Mouse (Mus musculus) adrenal gland, adult 18-20 months (tissue): ENCODE data around the gene Tjp1. TPM values are rescaled to one million over a fixed set of nuclear protein-coding genes. Genes with fewer than 3 reads are reported as not detected.

Source experiments
- DNase-seq, 2 experiments: peaks; one replicate each; pipeline ENCODE4 v3.0.0; 2021 to 2022; ENCODE audit warnings: low spot score in 2 of 2
- total RNA-seq, 2 experiments: library from RNA; stranded (reverse); gene quantifications; 1 replicate in 1 of 2; 2 replicates in 1 of 2; pipeline ENCODE4 v1.2.3; 2021

Gene Tjp1
- total RNA-seq, 2 experiments from 2014 or later: 62.4 to 78.5 TPM

DNA sequence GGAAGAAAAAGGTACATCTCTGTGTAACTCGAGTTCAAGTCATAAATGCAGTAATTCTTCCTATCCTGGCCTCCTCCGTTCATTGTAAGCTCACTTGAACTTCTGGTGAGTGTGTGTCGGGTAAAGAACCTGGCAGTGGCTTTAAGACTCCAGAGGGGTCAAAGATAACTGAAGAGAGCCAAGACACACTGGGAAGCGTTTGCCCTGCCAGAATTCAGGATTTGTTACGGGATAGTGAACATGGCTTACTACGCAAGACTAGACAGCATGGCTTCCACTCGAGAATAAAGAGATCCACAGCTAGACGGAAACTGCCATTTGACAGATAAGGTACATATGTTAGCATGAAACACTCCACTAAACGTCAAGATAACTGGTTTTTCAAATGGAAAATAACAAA is 37.8 kb downstream of the Tjp1 start:
- DNase-seq: no peak

DNA sequence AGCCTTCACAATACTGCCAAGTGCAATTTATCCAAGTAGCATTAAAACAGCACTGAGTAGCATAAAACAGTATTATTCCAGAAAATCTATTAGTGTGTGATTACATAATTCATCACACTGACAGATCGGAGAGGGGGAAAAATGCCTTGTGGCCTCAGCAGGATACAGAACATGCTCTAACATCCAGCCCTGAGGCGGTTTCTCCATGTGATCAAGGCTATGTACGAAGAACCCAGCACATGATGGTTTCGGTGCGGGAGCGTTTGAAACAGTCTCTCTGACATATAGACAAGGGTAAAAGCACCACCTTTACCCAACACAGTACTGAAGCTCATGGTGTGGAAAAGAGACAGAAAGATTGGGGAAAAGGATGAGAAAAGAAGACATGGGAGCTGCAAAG is 38.4 kb downstream of the Tjp1 start:
- DNase-seq: no peak

DNA sequence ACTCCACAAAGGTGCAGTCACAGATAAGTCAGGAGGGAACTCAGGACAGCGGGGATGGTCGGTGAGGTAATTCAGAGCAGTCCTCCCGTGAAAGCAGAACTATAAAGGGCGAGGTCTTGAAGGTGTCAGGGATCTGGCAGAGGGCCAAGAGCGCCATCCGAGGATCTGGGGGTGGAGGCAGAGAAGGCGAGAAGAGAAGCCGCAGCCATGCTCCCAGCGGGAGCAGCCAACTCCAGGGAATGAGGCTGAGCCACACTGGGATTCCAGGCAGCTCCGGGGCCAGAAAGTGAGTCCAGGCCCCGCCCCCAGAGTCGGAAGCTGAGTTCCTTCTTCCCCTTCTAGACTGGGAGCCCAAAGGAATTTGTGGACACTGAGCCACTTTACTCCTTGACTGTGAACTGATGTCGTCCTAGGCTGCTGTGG is 41.3 kb downstream of the Tjp1 start:
- DNase-seq: peak; percentile 29 to 39

DNA sequence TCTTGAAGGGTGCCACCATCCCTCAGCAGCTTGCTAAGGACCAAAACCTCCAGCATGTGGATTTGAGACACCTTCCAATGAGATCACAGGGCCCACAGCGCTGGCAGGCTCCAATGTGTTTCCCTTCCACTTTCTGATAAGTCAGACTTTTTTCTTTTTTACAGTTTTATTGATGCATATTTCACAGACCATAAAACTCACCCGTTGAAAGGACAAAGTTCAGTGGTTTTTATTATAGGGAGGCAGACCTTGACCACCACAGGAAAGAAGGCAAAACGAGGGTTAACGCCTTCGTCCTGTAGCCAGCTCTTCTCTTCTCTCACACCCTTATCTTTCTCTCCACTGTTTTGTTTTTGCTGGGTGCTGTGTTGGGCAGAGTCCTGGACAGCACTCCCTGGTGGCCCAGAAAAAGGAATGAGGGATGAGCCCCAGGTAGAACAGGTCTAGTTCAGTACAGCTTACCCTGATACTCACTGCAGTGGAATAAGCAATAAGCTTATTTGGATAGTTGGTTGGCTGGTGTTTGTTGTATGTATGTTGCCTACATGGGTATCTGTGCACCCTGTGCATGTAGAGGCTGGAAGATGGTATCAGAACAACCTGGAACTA is 43.3 kb downstream of the Tjp1 start:
- DNase-seq: no peak

DNA sequence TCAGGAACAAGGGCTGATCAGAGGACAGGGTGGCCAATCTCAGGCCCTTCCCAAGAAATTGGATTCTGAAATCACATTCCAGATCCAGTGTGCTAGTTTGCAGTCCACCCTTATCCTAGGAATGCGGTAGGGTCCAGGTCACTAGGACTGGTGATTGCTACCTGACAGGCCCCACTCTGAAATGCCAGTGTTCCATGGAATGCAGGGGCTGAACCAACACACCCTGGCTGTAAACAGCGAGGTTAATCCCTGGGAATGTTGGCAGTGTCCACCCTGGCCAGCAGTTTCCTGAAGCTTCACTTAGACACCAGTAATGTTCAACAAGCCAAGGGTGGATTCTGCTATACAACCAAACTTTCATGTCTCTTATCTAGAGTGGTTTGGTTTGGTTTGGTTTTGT is 45.4 kb downstream of the Tjp1 start:
- DNase-seq: no peak

DNA sequence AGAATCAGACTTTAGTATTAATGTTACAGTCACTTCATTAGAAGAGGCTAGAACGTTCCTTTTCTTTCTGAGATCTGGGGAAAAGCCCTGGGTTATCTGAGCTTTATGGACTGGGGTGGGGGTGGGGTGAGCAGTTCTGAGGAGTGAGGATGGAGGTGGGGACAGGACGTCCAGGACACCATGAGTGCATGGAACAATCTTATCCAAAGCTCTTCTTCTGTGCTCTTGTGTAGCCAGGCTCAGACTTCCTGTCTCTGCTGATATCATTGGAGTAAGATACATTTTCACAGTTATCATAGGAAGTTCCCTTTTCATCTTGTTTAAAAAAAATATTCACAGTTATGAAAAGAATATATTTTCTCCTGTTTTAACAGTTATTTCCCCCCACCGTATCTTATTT is 55.5 kb downstream of the Tjp1 start:
- no peak for DNase-seq

DNA sequence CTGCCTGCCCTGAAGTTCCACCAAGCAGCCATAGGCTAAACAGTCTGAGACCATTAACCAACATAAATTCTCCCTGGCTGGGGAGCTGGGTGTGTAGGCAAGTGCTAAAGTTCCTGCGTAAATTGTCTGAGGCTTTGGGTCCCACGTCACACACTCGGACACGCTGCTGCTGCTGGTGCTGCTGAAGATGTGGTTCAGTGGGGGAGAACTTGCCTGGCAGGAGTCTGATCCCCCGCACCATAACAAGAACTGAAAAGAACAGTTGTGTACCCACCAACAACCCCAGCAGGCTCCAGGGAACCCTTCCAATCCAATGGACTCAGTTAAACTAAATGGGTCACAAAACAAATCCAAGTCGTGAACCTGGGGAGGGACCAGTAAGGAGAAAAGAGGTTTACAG is 56.2 kb downstream of the Tjp1 start:
- no peak for DNase-seq

DNA sequence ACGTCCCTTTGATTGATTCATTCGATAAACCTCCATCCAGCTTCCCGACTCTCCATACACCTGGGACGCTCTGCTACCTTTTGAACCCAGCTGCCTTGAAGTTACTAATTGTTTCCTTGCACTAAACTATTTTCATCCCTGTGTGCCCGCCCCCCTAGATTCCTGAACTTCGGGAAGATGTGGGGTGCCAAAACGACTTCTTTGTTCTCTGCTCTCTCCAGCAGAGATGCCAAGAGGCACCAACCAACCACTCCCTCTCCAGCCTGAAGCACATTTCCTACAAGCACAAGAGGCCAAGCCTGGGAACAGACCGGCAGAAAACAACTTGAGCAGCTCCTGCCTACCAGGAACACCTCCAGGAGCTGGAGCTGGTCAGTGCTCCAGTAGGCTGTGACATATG is 57.4 kb downstream of the Tjp1 start:
- DNase-seq: no peak

DNA sequence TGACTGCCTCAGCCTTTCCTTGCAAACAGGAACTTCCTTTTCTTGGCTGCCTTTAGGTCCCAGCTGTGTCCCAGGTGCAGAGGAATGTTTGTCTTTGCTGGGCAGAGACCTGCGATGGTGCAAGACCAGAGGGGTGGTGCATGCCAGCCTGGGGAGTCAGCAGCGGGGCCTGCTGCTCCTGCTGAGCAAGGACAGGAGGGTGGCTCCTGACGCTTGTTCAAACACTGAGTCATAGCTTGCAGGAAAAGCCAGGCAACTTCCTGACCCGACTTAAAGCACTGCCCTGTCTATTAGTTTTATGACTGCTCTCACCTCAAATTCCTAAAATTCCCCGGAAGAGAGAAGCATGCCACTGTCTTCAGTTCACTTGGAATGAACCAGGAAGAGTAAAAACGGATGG is 57.9 kb downstream of the Tjp1 start:
- DNase-seq: peak in 1 of 2 experiments; percentile 28

DNA sequence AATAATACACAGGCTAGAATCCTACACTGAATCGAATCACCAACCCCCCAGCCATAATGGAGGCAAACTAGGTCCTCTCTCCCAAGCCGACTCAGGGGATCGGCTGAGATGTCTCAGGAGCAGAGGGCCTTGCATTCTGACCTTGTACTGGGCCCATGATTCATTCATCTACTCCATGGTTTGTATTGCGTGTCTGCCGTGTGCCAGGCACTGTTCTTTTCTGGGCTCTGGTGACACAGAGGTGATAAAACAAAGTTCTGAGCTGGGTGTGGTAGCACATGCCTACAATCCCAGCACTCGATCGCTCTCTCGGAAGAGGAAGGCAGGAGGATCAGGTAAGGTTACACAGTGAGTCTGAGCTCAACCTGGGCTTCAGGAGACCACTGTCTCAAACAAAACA is 59.4 kb downstream of the Tjp1 start:
- peak; percentile 26 to 32 for DNase-seq

DNA sequence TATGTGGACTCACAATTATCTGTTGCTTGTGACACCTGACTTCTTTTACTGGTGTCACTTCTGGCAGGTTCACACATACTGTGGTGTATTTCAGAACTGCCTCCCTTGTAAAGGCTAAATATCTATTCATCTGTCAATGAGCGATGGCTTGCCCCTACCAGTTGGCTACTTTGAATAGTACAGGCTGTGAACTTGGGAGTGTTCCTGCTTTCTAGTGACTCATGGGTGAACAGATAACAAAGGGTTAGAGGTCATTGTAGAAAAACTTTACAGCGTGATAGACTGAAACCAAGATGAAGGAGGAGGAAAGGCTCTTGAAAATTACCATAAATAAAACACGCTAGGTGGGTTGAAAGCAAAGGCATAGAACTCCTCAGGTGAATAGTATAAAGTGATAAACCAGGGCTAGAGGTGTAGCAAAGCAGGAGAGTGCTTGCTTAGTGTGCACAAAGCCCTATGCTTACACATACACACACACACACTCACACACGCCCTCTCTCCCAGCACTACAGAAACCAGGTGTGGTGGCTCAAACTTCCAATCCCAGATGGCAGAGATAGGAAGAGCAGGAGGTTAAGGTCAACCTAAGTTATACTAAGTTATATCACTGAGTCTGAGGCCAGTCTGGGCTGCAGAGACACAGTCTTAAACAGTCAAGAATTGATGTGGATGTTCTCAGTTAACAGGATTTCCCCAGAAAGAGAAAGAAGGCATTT is 60.1 kb downstream of the Tjp1 start:
- DNase-seq: peak in 1 of 2 experiments; percentile 15

DNA sequence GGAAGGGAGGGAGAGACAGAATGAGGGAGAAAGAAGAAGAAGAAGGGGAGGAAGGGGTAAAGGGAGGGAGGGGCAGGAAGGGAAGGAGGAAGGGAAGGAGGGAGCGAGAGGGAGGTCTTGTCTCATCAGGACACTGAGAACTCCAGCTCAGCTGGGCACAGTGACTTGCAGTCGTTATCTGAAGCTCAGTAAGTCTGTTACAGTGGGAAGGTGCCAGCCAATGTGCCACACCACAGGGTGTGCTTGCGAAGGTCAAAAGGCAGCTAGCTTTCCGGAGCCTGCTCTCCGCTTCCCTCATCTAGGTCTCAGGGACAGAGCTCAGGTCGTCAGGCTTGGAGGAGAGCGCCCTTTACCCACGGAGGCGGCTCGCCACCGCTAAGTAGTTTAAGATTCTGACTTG is 61.4 kb downstream of the Tjp1 start:
- no peak for DNase-seq

DNA sequence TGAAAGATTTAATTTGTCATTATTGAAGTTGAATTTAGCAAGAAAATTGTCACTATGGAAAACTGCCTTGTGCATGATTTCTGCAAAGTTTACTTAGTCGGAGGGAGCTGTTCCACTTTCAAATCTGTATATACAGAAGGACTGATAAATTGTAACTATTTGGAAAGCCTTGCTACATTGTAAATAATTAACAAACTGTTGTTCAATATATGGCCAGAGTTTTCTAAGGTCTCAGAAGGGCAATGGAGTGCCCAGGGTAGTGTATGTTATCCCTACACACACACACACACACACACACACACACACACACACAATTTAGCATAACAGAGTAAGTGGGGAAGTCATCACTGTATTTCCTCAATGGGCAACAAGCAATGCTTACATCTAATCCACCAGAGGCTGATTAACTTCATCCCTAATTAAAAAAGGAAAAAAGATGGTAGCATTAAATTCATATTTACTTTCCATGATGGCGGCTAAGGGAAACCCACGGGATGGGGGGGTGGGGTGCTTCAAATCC is 63.0 kb downstream of the Tjp1 start:
- DNase-seq: no peak

DNA sequence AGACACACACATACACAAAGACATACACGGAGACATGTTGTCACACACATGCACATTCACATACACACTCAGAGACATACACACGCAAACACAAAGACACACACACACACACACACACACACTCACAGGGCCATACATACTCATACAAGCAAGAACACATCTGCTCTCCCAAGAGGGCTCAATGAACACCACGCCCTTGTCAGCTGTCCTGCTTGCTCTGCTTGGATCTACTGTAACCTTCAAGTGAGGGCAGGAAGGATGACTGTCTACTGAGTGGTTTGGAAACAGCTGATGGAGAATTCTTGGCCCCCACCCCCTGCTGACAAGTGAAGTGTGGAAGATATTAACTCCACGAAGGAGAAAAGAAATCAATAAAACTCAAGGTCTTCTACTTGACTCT is 64.1 kb downstream of the Tjp1 start:
- DNase-seq: no peak

DNA sequence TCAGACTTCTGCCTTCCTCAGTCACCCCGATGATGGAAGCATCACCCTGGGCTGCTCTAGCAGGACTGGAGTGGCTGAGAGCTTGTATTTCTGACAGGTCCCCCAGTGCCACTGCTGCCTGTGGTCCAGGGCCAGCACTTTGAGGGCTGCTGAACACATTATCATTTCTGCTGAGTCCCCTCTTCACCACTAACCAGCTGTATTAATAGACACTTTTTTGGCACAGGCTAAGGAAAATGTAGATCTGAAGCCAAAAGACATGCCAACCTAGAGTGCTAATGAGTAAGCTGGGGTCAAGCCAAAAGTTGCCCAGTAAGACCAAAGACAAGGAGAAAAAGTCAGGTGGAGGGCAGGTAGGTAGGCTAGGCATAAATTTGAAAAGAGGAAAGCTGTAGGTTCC is 66.2 kb downstream of the Tjp1 start:
- no peak for DNase-seq

DNA sequence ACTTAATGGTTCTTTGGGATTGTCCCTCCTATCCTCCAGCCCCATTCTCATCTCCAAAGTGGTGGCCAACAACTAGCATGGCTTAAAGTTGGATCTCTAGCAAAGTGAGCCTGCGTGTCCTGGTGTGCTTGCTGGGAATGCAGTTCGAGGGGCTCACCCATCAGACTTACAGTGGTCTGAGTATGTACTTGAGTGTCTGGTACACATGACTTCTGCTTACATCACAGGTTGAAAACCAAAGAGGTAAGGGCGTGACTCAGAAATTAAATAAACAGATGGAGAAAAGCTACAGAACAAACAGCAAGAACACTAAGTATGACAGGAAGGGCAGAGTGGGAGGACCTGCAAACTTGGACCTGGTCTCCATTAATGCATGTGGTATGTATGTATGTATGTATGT is 67.4 kb downstream of the Tjp1 start:
- no peak for DNase-seq

DNA sequence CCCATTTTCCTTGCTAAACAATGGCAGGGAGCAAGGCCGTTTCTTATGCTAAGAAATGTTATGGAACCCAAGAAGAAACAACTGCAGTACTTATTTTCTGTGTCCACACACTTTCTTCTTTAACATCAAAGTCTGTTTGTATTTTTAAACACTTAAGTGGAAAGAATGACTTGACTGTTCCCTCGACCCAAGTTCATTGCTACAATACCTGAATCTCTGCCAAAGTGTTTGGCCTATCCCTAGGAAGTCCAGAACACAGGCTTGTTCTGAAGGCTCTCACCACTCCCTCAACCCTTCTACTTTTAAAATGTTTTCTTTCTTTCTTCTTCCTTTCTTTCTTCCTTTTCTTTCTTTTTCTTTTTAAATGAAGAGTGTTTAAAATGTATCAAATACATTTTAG is 71.5 kb downstream of the Tjp1 start:
- no peak for DNase-seq

DNA sequence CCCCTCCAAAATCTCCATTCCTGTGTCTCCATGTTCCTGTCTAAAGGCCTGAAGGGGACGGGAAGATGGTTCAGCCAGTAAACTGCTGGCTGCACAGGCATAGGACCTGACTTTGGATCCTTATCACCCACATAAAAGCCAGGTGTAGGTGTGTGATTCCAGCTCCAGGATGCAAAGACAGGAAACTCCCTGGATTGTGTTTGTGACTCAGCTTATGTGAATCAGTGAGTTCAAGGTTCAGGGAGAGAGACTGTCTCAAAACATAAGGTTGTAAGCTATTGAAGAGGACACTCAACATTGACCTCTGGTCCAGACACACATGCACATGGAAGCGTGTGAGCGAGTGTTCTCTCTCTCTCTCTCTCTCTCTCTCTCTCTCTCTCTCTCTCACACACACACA is 72.4 kb downstream of the Tjp1 start:
- DNase-seq: no peak

DNA sequence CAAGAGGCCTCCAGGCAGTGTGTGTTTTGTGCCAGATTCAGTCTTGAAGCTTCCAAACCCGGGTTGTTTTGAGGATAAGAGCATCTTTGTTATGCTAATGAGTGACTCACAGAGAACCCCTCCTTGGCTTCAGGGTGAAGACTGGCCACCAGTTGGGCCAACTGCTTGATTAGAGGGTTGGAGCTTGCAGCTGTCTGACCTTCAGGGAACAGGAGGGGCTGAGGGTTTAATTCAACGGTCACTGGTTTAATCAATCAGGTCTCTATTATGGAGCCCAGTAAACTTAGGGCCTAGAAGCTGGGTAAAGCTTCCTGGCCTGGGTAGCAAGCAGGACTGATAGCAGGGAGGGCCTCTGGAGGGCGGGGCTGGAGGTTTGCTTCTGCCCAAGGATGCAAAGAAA is 73.3 kb downstream of the Tjp1 start:
- DNase-seq: no peak

DNA sequence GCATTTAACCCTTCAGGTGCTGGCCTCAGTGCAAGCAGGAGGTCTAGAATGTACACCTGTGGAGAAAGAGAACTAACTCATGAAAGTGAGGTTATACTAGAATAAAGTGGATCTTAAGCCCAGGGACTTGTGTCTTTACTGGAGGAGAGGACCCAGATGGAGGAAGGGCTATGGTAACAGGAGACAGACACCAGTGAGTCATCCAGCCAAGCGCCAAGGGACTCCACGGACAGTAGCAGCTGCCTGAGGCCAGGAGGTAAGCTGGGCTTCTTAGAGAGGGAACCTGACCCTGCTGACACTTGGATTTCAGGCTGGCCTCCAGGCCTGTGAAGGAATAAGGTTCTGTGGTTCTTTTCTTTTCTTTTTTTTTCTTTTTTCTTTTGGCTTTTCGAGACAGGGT is 75.3 kb downstream of the Tjp1 start:
- no peak for DNase-seq

DNA sequence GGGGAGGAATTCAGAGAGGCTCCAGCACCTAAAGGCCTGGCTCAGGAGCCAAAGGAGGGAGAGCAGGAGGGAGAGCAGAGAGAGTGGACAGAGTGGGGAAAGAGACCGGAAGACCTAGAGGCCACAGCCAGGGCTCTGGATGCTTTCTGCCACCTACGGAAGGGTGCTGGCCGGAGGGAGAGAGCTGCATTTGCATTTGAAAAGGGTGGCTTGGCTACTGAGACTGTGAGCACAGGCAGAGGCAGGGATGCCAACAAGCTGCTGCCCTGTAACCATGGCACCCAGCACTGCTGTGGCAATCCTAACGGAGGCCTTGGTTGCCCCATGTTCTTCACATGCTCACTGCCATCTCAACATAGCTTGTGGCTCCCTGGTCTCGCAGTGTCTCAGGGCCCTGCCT is 77.4 kb downstream of the Tjp1 start:
- no peak for DNase-seq

DNA sequence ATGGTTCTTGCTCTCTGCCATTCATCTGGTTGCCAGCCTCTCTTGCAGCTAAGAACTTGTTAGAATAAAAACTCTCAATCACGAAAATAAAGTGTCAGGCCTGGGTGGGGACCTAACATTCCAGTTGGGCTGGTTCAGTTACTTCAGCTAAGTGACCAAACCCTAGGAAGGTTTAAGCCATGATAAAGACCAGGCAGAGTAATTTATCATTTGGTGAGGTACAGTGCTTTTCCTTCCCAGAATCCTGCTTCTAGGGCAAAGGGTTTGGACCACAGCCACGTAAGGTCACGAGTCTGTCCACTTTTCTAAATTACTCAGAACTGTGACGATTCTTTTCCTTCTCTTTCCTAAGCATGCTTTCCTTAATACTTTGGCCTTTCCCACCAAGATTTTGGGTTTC is 86.1 kb downstream of the Tjp1 start:
- DNase-seq: no peak

DNA sequence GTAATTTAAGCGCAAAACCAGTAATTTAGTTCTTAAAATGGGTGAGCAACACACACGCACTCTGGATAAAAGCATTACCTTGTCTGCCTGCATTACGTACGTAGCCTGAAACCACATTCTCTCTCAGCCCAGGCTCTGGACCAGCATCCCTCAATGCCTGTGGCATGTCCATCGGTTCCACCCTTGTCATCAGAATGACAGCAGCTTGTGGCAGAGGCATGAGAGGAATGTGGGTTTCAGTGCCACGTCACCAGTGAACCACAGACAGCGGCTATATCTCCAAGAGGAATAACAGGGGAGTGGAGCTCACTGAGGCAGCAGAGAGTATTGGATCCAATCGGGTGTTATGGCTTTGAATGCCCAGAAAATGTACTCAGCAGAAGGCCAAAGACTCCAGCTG is 88.1 kb downstream of the Tjp1 start:
- no peak for DNase-seq
